Mouse (Mus musculus): ENCODE measurements around the gene Sik3. TPM values are rescaled to one million over a fixed set of nuclear protein-coding genes. Genes with fewer than 3 reads are reported as not detected.

Sik3 gene
- total RNA-seq, 4 experiments from 2014 or later: 62.0 to 81.1 (median 73.3) TPM

DNA sequence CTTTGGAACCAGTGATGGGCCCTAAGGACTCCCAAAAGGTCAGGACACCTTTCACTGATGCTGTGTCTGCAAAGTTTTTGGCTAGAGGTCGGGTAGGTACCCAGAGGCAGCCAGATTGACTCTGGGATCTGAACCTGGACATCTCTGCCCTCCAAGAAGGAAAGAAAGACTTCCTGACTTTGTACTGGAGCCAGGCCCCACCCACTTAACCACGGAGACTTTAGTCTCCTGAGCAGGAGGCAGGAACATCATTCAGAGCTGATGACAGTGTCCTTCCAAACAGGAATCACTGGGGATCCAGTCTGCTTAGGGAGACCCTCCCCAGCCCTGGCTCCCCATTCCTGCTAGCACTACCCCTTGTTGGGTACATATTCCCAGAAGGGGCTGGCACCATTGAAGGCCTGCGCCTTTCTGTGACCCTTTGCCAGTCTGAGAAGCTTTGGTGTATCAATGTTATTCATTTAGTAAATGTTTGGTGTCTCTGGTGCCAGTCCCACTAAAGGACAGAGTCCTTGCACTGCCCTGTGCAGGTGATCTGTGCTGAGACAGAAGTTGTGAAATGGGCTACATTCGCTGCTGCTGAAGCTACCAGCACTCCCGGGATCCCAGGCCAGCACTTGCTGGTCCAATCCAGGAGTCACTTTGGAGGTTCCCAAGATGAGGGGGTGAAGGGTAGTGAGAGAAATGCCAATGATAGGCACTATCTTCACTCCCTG lies 212.5 kb downstream of the Sik3 start:
- DNase-seq (ENCODE audit: low spot score): no peak

DNA sequence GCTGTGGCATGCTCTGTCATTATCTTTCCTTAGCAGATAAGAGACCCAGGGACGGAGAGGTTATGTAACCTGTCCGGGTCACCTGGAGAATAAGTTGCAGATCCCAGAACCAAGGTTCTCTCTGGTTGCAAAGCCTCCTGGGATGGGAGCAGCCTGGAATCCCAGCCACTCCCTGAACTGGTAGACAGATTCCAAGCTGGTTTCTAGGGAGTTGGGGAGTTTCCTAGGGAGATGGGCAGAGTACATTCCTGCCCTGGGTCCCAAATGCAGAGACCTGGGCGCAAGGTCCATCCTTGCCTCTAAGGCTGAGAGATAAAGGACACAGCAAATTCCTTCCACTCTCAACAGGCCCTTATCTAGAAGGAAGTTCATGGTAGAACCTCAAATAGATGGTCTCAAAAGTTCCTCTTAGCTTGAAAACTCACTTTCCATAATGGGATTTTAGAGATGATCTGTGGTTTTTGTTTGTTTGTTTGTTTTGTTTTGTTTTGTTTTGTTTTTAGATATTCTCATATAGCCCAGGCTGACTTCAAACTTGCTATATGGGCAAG lies 214.5 kb downstream of the Sik3 start:
- DNase-seq (ENCODE audit: low spot score): no peak

DNA sequence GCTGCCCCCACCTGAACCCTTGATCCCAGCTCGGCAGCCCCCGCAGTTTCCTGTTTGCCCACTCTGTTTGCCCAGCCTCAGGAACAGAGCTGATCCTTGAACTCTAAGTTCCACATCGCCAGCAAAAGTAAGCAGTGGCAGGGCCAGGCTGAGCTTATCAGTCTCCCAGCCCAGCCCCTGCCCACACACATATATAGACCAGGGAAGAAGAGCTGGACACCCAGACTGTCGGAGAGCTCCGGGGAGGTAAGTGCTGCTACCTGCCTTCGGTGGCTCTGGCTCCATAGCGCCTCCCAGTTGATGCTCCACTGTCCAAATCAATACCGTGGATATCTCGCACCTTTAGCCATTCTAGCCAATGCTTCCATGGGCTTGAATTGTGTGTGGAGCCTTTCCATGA lies 215.9 kb downstream of the Sik3 start, which contains the start of gene Apoa1:
TSS of gene Apoa1 (plus strand) at position 90 of the 400 bp plus-strand sequence.
- no peak for DNase-seq (ENCODE audit: low spot score)

DNA sequence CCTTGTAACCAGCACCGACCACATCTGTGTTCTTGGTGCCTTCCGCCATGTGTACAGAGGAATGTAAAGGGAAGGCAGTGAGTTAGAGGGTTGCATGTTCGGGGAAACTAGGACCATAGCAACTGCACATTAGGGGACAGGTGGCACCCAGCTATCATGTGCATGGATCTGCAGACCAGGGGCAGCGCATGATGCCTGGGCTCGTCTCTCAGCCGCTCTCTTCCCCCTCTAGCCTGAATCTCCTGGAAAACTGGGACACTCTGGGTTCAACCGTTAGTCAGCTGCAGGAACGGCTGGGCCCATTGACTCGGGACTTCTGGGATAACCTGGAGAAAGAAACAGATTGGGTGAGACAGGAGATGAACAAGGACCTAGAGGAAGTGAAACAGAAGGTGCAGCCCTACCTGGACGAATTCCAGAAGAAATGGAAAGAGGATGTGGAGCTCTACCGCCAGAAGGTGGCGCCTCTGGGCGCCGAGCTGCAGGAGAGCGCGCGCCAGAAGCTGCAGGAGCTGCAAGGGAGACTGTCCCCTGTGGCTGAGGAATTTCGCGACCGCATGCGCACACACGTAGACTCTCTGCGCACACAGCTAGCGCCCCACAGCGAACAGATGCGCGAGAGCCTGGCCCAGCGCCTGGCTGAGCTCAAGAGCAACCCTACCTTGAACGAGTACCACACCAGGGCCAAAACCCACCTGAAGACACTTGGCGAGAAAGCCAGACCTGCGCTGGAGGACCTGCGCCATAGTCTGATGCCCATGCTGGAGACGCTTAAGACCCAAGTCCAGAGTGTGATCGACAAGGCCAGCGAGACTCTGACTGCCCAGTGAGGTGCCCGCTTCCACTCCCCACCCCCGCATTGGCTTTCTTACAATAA lies 217.2 kb downstream of the Sik3 start:
- DNase-seq (ENCODE audit: low spot score): peak; percentile 68

DNA sequence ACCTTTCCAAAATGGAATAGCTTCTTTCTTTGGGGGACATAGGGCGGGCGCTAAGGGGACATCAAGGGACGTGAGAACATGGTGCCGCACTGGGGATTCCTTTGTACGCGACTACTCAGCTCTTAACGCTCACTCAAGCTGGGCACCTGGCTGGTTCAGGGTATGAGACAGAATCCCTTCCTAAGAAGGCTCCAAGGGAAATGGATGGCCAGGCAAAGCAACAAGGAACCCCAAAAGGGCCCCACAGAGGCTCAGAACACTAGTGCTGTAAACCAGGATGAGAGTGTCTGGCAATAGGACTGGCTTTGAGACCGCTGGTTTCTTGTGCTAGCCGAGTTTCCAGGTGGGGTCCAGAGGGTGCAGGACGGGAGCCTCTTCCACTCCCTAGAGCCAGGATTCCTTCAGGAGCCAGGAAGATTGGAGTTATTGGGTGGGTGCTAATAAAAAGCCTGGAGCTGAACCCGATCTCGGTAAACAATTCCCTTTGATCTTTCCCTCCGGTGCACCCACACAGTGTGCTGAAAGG lies 217.9 kb downstream of the Sik3 start:
- DNase-seq (ENCODE audit: low spot score): no peak

DNA sequence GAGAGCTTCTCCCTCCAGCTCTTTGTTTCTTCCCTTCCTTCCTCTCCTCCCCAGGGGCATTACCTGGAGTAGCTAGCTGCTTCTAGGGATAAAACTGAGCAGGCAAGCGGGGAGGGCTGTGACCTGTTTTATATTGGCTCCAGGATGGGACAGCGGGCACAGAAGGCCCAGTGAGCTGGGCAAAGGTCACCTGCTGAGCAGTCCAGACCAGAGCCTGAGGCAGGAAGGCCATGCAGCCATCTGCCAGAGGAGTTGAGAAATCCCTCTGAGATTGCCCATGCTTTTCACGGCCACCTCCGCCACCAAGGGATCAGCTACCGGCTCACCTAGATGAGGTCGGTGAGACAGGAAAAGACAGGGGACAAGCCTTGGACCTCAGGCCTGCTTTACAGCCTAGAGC lies 222.6 kb downstream of the Sik3 start:
- no peak for DNase-seq (ENCODE audit: low spot score)

DNA sequence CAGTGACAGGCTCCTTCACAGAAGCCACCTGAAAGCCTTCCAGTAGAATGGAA lies 222.8 kb downstream of the Sik3 start, which contains the start of gene Apoc3:
TSS of gene Apoc3 (minus strand) at position 41 of the 53 bp plus-strand sequence.
- no peak for DNase-seq (ENCODE audit: low spot score)

DNA sequence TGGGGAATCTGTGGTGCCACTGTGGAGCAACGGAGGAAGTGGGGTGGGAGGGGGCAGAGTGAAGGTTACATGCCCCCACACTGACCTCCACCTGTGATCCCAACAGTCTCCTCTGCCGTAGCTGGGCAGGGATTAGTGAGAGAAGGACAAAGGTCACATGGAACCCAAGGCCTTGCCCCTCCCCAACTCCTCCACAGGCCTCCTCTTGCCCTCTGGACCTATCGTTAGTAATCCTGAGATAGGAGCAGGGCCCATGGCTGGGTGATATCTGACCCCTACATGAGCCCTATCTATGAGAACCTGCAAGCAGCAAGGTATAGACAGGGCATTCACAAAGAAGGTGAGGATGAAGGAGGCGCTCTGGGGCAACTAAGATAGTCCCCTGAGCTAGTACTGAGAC lies 223.0 kb downstream of the Sik3 start:
- no peak for DNase-seq (ENCODE audit: low spot score)

DNA sequence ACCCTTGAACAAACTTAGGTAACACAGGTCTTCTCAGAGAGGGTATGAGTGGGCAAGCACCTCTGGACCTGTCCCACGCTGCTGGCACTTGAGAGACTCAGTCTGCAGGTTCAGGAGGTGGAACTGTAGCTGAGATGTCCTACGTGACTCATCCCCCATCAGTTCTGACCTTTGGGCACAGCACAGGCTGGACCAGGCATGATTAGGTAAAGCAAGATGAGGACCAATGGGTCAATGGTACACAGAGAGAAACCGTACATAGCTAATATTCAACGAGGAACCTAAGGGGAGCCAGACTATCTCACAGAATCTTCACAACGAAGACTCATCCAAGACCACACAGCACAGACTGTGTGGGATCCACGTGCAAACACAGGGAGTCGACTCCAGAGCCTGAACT lies 226.2 kb downstream of the Sik3 start:
- no peak for DNase-seq (ENCODE audit: low spot score)

DNA sequence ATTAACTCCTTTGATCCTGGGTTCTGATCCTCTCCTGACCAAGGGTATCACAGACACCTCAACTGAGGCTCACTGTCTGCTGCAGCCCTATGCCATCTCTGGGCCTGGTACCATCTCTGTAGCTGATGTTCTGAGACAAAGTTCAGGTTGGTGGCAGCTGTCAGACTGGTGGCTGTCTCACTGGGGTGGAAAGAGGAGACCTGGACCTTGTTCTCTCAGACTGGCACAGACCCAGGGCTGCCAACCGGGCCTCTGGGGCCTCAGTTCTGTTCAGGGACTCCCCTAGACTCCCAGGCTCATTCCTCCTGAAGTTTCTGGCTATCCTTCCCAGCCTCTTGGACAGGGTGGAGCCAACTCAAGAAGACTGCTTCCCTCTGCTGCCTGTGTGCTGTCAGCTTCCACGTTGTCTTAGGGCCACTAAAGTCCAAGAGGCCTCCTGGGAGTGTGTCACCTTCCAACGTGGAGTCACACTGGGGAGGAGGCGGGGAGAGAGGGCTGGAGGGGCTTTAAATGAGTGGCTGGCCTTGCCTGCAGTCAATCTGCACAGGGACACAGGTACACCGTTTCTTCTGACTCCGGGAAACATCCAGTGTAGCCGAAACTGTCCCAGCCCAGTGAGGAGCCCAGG lies 228.0 kb downstream of the Sik3 start, which contains the start of gene Apoa4:
TSS of gene Apoa4 (plus strand) at position 171 of the 628 bp plus-strand sequence.
- DNase-seq (ENCODE audit: low spot score): no peak

DNA sequence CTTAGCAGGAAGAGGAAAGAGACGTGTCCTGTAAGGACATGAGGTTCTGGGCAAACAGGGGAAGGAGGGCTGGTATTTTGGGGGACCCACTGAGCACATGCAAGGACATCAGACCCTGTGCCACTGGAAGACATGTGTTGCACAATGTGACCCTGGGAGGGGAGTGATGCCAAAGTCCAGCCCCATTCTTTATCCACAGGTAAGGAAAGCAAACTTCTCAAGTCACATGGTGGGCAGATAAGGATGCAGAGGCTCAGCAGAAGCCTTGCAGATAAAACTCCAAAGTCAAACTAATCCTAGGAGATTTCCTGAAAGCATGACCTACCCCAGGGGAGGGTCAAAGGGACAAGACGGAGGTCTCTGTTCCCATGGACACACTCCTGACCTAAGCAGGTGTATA lies 229.2 kb downstream of the Sik3 start:
- no peak for DNase-seq (ENCODE audit: low spot score)

DNA sequence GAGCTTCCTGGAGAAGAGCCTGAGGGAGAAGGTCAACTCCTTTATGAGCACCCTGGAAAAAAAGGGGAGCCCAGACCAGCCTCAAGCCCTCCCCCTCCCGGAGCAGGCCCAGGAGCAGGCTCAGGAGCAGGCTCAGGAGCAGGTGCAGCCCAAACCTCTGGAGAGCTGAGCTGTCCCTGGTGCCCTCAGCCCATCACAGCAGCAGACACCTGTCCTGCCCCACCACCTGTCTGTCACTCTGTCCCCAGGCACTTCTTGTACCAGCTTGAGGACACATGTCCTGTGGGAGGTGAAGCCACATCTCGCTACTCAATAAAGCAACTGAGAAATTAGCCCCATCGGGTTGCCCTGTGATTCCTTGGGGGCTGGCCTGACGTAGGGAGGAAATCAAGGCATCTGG lies 230.5 kb downstream of the Sik3 start:
- no peak for DNase-seq (ENCODE audit: low spot score)

DNA sequence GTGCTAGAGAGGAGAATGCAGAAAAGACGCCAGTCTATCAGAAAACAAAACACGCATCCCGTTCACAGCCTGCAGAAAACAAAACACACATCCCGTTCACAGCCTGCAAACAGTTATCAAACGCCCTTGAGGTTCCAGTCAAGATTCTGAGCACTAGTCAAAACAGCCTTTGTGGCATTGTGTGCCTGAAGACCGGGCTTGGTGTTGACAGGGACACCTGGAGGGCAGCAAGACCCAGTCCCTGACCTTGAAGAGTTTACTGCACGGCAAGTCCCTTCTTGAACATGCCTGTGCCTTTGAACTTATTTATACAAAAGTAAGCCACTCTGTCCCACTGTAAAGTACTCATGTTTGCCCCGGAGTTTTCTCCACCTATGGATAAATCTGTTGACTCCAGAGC lies 231.0 kb downstream of the Sik3 start:
- no peak for DNase-seq (ENCODE audit: low spot score)

DNA sequence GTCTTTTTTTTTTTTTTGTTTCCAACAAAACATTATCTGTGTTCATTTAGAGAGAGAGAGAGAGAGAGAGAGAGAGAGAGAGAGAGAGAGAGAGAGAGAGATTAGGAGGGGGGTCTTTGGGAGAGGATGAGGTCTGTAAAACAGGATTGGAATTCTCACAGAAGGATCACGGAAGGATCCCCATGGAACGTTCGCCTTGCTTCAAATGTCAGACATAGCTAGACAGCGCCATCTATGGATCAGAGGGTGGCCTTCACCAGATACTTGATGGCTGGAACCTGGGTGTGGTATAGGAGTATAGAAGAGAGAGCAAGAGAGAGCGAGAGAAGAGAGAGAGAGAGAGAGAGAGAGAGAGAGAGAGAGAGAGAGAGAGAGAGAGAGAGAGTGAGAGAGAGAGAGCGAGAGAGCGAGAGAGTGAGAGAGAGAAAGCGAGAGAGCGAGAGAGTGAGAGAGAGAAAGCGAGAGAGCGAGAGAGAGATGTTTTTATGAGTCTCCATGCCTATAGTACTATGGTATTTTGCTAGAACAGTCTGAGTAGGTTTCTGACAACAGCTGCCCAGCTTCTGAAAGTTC lies 234.2 kb downstream of the Sik3 start:
- peak; percentile 63 for DNase-seq (ENCODE audit: low spot score)

DNA sequence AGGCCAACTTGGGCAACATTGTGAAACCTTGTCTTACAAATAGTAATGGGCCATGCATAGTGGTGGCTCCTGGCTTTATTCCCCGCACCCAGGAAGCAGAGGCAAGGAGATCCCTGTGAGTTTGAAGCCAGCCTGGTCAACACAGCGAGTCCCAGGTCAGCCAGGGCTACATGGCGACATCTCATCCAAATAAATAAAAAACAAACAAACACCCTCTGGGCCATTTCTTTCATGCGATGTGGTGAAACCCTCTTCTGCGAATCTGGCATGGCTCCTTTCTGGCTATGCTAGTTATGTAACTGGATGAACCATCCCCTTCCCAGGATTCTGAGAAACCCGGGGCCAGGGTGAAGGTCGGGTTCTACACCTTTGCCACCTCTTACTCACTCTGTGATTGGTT lies 243.6 kb downstream of the Sik3 start:
- DNase-seq (ENCODE audit: low spot score): no peak

DNA sequence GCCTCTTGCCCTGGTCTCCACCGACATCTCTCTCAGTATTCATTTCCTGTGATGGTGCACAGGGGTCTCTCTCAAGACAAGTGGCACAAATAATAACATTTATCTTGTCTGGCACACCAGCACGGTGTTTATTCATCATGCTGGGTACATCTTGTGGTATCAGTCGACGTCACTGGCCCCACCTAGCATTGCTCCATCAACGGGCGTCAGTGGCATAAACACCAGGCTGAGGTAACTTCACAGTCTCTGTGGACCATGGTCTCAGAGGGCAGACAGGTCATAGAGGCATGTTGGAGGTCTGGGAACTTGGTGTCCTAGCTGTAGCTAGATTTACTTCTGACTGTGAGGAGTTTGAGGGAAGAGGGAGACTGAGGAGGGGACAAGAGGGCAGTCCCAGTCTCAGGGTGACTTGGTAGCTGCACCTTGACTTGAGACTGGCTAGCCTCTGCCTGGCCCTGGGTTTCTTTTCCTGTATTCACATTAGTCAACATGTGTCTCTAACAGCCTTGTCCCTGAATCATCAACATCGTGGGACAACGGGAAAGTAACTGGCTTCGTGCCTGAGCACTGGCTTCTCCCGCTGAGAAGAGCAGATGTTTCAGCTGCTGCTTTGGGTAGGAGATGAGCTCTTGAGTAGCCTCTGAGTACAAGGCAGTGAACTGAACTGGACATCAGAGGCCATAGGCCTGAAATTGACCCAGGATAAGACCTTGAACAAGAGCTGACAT lies 244.2 kb downstream of the Sik3 start:
- no peak for DNase-seq (ENCODE audit: low spot score)

DNA sequence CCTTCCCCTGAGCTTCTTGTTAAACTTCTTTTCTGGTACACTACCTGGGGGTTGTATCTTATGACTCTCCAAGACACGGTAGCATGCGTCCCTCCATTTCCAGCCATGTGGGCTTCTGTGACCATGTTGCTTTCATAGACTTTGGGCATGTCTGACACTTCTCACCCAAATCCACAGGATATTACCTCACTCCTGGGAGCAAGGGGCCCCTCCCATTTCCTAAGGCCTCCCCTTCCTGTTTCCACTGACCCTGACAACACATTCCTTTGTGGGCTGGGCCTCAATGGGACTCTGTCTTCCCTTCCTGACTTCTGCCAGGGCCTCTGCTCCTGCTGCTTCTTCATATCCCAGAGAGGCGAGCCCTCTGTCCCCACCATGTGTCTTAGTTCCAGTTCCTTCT lies 244.9 kb downstream of the Sik3 start:
- peak; percentile 40 for DNase-seq (ENCODE audit: low spot score)

DNA sequence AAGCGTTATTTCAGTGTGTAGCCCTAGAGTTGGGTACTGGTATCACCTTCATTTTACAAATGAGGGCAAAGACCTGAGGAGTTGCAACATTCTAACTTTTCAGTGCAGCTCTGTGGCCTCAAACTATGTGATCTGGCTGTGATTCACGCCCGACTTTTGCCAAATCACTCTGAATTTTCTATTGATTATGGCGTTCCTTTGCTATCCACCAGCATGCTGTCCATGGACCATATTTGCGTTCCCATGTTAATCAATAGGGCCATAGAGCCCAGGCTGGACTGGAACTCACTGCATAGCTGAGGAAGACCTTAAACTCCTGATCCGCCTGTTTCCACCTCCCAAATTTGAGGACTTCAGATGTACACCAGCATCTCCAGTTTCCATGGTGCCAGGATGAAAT lies 246.5 kb downstream of the Sik3 start:
- no peak for DNase-seq (ENCODE audit: low spot score)

DNA sequence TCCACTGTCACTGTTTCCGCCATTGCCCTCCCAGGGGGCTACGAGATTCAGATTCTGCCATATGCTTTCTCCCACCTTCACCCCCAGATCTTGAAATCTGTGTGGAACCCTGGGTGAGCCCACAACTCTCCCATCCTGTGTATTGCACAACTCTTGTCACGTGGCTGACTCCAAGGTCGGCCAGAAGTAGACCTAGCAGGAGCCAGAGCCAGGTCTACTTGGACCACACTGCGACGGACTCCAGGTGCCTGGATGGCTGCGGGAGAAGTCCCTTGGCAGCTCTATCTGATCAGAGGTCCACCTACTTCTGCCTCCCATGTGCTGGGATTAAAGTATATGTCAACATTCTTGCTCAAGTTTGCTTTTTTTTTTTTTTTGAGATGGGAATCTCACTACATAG lies 248.5 kb downstream of the Sik3 start:
- DNase-seq (ENCODE audit: low spot score): no peak

DNA sequence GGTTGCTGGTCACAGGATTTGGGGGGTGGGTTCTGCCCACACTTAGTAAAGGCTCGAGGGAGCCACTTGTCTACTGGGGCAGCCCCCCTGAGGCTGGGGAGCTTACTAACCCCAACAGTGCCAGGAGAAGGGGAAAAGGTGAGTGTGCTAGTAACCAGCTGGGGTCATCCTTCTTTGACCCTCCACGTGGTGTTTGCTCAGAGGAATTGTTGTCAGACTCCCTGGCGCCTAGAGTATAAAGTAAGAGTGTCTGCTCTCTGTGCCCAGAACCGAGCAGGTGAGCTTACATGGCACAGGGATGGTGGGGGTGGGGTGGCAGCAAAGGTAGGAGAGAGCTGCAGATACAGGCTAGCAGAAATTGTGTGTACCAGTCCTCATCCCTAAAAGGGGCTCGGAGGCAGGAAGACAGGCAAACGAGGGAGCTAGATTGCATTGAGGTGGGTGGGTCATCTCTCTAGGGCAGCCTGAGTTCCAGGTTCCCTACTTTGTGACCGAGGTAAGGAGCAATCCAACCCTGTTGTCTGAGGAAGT lies 255.8 kb downstream of the Sik3 start, which contains the start of gene Apoa5:
TSS of gene Apoa5 (plus strand) at position 291 of the 531 bp plus-strand sequence.
- no peak for DNase-seq (ENCODE audit: low spot score)

DNA sequence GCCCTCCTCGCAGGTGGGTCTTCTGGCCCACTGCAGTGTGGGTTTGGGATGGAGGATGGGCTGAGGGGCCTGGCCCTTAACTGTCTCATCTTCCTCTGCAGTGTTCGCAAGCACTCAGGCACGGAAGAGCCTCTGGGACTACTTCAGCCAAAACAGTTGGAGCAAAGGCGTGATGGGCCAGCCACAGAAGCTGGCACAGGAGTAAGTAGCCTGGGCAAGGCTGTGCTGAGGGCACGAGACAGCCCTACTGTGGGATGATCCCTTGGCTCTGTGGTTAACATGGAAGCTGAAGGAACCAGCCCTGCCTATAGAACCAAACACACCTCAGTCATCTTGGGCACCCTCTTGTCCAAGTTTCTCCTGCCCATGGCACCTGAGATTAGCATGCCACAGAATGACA lies 256.5 kb downstream of the Sik3 start:
- DNase-seq (ENCODE audit: low spot score): no peak

Measured in heart, adult 8-10 months (tissue).